Mouse (Mus musculus): ENCODE results near the gene Nkiras1.
"Not testable (repeated sequence)": the region's sequence is repeated elsewhere in the genome, so short reads cannot be mapped to it uniquely, and the experiment has no call there.

GRCm38 (mm10) chr14:18225431-18225830 is 45.5 kb upstream of the Nkiras1 start:
- not testable (repeated sequence) for TF ChIP-seq CTCF (IDR thresholded peaks at IDR 0.05; ENCODE audit: extremely low read depth, insufficient read depth, insufficient read length, insufficient replicate concordance); POLR2A (IDR thresholded peaks at IDR 0.05; ENCODE audit: low read depth, low read length)

All from spleen, adult 2 months (tissue).